In genomic region chr14:50062733-50063104, GRCm38 (mm10) we compare ENCODE assay signal across 9 mouse cellular contexts. TPM values are rescaled to one million over a fixed set of nuclear protein-coding genes. Genes with fewer than 3 reads are reported as not detected.
DNase-seq lines count a peak whose midpoint lies in the region; ATAC-seq and TF ChIP-seq lines count a peak whose summit lies in the region.
"Had no signal": no experiment of that assay in that cellular context is flagged by ENCODE, and none has a peak within 500 bp of the region (broad histone marks: within the 10 kb centered on the region; RNA-seq: fewer than 3 reads in every experiment).

No protein-coding gene starts in this region.

- H3K9me3 ChIP-seq in forebrain, embryonic 13.5 days (replicated peaks) = no peaks in the 10 kb centered on the region
- H3K9me3 ChIP-seq in neural tube, embryonic 12.5 days = no peaks in the 10 kb centered on the region

- no peaks in the 10 kb centered on the region for H3K79me2 ChIP-seq in liver, adult 2 months (ENCODE audit: control insufficient read depth, insufficient read depth, low read length)

- WGBS in liver, adult 2 months = under 1% methylated on average over 4 of the region's 4 CpGs
- under 1% methylated on average over 4 of the region's 4 CpGs for WGBS in forebrain, embryonic 13.5 days
- under 1% methylated on average over 4 of the region's 4 CpGs for WGBS in large intestine, adult 2 months
- 0% methylated on average over 4 of the region's 4 CpGs for WGBS in neural tube, embryonic 12.5 days

- no peak for TF ChIP-seq CTCF in liver, adult 2 months (IDR thresholded peaks at IDR 0.05; ENCODE audit: low read depth, low read length)

- no peak for DNase-seq in liver, adult 2 months (ENCODE audit: extremely low read depth, low read depth, low spot score)
- DNase-seq in liver = no peak
- DNase-seq in large intestine, adult 2 months (ENCODE audit: low read depth, low spot score) = peak; percentile 24
- no peak for DNase-seq in urinary bladder, postnatal 10 days (ENCODE audit: low spot score)
- DNase-seq in spleen, postnatal 36 days (ENCODE audit: low spot score in 2 of 2) = no peak
- no peak for DNase-seq in spleen, postnatal 14 days (ENCODE audit: low spot score in 2 of 2)

- no peaks in the 10 kb centered on the region for H3K36me3 ChIP-seq in liver, adult 2 months (ENCODE audit: control insufficient read depth, insufficient read depth, low read length)
- H3K36me3 ChIP-seq in forebrain, embryonic 13.5 days (ENCODE audit: poor library complexity, severe bottlenecking) = peaks cover 4% of the 10 kb centered on the region
- H3K36me3 ChIP-seq in neural tube, embryonic 12.5 days = no peaks in the 10 kb centered on the region

- H3K27ac ChIP-seq in liver, adult 2 months (replicated peaks; ENCODE audit: insufficient read depth, low read depth, low read length) = no peak overlapping the region
- H3K27ac ChIP-seq in forebrain, embryonic 13.5 days = peak overlapping the region; percentile 82
- no peak overlapping the region for H3K27ac ChIP-seq in neural tube, embryonic 12.5 days

- H3K9ac ChIP-seq in liver, adult 2 months (ENCODE audit: low read depth, low read length) = no peak overlapping the region
- peak overlapping the region; percentile 68; the same call in 1 of the 2 replicates for H3K9ac ChIP-seq in forebrain, embryonic 13.5 days
- no peak overlapping the region for H3K9ac ChIP-seq in neural tube, embryonic 12.5 days

- peak overlapping the region; percentile 69 for H3K4me3 ChIP-seq in liver, adult 2 months (ENCODE audit: insufficient read depth, low read depth, low read length)
- H3K4me3 ChIP-seq in forebrain, embryonic 13.5 days = peak overlapping the region; percentile 75
- H3K4me3 ChIP-seq in neural tube, embryonic 12.5 days = peak overlapping the region; percentile 75

- no peaks in the 10 kb centered on the region for H3K27me3 ChIP-seq in liver, adult 2 months (ENCODE audit: control insufficient read depth, insufficient read depth, low read length)
- no peaks in the 10 kb centered on the region for H3K27me3 ChIP-seq in forebrain, embryonic 13.5 days
- no peaks in the 10 kb centered on the region for H3K27me3 ChIP-seq in neural tube, embryonic 12.5 days (replicated peaks)

- TF ChIP-seq POLR2A in liver, adult 2 months (IDR thresholded peaks at IDR 0.05; ENCODE audit: extremely low read depth, insufficient read depth, low read length) = no peak

- ATAC-seq in forebrain, embryonic 13.5 days = peak; percentile 34
- peak; percentile 49 for ATAC-seq in neural tube, embryonic 12.5 days (ENCODE audit: low FRiP score, low read depth)

- H3K4me2 ChIP-seq in forebrain, embryonic 13.5 days = peak overlapping the region; percentile 75
- H3K4me2 ChIP-seq in neural tube, embryonic 12.5 days (replicated peaks) = peak overlapping the region; percentile 85

- H3K4me1 ChIP-seq in liver, adult 2 months (ENCODE audit: control insufficient read depth, insufficient read depth, low read length) = no peaks in the 10 kb centered on the region
- H3K4me1 ChIP-seq in forebrain, embryonic 13.5 days = peaks cover 7% of the 10 kb centered on the region
- H3K4me1 ChIP-seq in neural tube, embryonic 12.5 days = peaks cover 6% of the 10 kb centered on the region

RNA-seq across cellular contexts. Expression of gene Olfr725, which starts 22.5 kb away (rescaled TPM):
- not detected in 2 replicates for total RNA-seq in liver, adult 2 months (2014; rRNA removed)
- not detected in 2 replicates for polyA plus RNA-seq in liver, adult 2 months (2012; rRNA removed)
- polyA plus RNA-seq in forebrain, embryonic 13.5 days (2015; fragmentation: Nextera tagmentation; extraction: Ambion mirVana) = not detected in 2 replicates
- not detected in 2 replicates for polyA plus RNA-seq in large intestine, adult 2 months (2012; rRNA removed)
- not detected in 2 replicates for polyA plus RNA-seq in neural tube, embryonic 12.5 days (2016; fragmentation: Nextera tagmentation; extraction: Ambion mirVana)
- total RNA-seq: layer of hippocampus, postnatal 14 days had no signal

RNA-seq across cellular contexts. Expression of gene Olfr726, which starts 28.0 kb away (rescaled TPM):
- total RNA-seq in liver, adult 2 months (2014; rRNA removed) = not detected in 2 replicates
- polyA plus RNA-seq in liver, adult 2 months (2012; rRNA removed) = not detected in 2 replicates
- polyA plus RNA-seq in forebrain, embryonic 13.5 days (2015; fragmentation: Nextera tagmentation; extraction: Ambion mirVana) = not detected in 2 replicates
- not detected in 2 replicates for polyA plus RNA-seq in large intestine, adult 2 months (2012; rRNA removed)
- polyA plus RNA-seq in neural tube, embryonic 12.5 days (2016; fragmentation: Nextera tagmentation; extraction: Ambion mirVana) = not detected in 2 replicates
- total RNA-seq: layer of hippocampus, postnatal 14 days had no signal
